Mouse (Mus musculus) cortical plate, adult 2 months (tissue): ENCODE results near the gene Pgm5.

Source experiments
- CTCF ChIP-seq: fragments of 200-500 bp; IDR thresholded peaks from 2 replicates; pipeline ENCODE4 v1.5.1; 2011; ENCODE audit warnings: mild to moderate bottlenecking, control low read depth, low read length; ENCODE audit not compliant: insufficient read depth; ENCODE audit errors: extremely low read depth
- POLR2A ChIP-seq: fragments of 200-500 bp; IDR thresholded peaks from 2 replicates; pipeline ENCODE4 v1.6.1; 2011; ENCODE audit warnings: mild to moderate bottlenecking, low read length, control low read depth; ENCODE audit not compliant: insufficient read depth; ENCODE audit errors: extremely low read depth

- TF ChIP-seq POLR2A (no peak), CTCF (no peak)
Measured at GRCm38 (mm10) chr19:24742606-24743005, 119.0 kb downstream of the Pgm5 start.
